Mouse (Mus musculus): ENCODE measurements around the gene Atad1.
"Not testable (repeated sequence)": the region's sequence is repeated elsewhere in the genome, so short reads cannot be mapped to it uniquely, and the experiment has no call there.

Gene Atad1

DNA sequence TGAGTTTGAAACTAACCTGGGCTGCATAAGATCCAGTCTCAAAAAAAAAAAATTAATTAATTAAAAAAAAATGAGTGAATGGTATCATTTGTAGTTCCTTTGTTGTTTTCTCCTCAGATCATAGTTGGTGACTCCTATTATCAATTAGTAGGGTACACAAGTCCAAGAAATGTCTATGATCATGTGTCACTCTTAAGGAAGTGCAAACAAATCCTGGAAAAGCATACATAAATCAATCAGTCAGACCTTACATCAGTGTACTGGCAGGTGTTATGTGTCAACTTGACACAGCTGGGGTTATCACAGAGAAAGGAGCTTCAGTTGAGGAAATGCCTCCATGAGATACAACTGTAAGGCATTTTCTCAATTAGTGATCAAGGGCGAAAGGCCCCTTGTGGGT is 71.8 kb downstream of the Atad1 start:
- DNase-seq = not testable (repeated sequence)

- no peak for DNase-seq
Observed at GRCm38 (mm10) chr19:32665243-32665642, 74.3 kb downstream of the Atad1 start.

DNA sequence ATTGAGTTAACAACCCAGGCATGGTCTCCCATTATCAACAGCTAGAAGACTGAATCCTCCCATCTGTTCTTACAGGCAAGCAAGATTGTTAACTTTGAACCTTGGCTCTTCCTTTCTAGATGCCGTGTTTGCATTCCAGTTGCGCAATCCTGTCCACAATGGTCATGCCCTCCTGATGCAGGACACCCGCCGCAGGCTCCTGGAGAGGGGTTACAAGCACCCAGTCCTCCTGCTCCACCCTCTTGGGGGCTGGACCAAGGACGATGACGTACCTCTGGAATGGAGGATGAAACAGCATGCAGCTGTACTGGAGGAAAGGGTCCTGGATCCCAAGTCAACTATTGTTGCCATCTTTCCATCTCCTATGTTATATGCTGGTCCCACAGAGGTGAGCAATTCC is 76.7 kb downstream of the Atad1 start:
- no peak for DNase-seq

- DNase-seq = no peak
Observed at GRCm38 (mm10) chr19:32659346-32659745, 80.2 kb downstream of the Atad1 start.

DNA sequence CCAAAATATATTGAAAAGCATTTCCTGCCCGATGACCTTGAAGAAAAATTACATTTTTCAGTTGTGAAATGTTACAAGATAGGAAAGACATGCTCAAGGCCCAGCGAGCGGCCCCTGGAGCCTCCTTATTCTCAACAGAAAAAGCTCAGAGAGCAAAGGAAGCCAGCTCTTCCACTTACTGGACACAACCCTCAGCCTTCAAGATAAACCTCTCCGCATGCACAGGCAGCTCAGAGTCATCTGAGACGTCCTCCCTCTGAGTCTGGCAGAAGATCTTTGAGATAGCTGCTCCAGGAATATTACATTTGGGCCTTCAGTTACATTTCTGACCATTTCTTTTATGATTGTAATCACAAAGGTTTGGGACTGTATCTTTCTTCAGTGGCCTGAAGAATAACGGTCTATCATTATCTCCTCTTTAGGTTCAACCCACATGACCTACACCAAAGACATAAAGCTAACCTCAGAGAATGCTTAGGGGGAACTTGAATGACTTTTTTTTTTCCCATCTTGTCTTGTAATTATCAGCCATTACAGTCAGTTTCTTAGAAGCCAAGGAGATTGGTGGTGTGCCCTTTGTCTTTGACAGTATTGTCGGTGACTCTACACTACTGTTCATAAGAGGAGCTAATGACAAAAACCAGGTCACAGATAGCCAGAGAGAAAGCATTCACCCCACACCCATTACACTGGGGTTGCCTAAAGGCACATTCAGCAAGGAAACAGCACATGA is 85.8 kb downstream of the Atad1 start:
- DNase-seq = no peak

DNA sequence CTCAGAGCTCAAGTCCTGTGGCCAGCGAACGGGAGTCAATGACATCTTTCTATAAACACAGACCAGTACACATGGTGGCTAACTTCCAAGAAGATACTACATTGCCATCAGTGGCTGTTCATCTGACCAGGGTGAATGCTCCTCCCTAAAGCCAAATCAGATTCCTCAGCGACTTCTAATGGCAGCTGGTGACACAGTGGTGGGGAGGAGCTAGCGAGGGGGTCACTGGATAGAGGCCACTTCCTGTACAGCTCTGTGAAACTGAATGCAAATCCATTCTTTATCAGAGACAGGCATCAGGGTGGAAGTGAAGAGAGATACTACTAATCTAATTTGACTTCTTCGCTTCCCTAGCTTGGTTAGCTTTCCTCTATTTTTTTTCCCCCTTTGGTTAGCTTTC is 86.5 kb downstream of the Atad1 start:
- DNase-seq = no peak

- DNase-seq = no peak
Observed at GRCm38 (mm10) chr19:32651046-32651445, 88.5 kb downstream of the Atad1 start.

GRCm38 (mm10) chr19:32648019-32648571 is 91.5 kb downstream of the Atad1 start:
- no peak for DNase-seq

- no peak for DNase-seq
Observed at GRCm38 (mm10) chr19:32646382-32646781, 93.2 kb downstream of the Atad1 start.

- no peak for DNase-seq
Observed at GRCm38 (mm10) chr19:32645939-32646338, 93.6 kb downstream of the Atad1 start.

- no peak for DNase-seq
Observed at GRCm38 (mm10) chr19:32643642-32644041, 95.9 kb downstream of the Atad1 start.

DNA sequence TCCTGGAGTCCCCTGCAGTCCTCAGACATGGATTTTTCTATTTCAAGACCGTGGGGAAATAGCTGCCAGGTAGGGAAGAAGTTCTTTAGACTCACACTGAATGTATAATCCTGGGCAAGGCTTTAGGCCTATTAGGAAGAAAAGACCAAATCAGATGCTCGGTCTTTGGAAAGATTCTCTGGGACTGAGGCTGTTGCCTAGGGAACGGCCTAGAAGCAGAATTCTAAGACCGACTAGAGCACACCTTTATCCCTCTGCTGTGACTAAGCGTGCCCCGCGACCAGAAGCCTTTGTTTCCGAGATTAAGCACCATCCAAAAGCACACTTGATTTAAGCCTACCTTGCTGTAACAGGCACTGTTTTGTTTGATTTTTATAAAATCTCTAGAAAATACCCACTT is 97.6 kb downstream of the Atad1 start:
- no peak for DNase-seq

DNA sequence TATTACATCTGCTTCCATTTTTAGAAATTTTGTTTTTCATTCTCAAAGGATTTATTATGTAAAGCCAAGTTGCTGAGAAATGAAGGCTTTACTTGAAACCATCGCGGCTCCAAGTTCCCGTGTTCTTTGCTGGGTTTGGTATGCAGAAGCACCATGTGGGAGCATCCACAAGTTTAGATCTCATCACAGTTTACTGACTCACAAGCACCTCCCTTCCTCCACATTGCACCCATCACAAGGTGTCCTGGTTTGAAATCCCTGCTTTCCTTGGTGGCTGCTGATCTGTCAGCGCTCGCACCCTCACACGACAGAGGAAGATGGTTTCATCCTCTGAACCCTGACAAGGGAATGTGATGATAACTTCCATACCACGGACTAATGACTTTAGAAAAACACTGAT is 98.1 kb downstream of the Atad1 start:
- DNase-seq = no peak

- DNase-seq = no peak
Observed at GRCm38 (mm10) chr19:32638276-32638903, 101.2 kb downstream of the Atad1 start.

GRCm38 (mm10) chr19:32637357-32638275 is 102.0 kb downstream of the Atad1 start:
- DNase-seq = no peak

- no peak for DNase-seq
Observed at GRCm38 (mm10) chr19:32634916-32635315, 104.7 kb downstream of the Atad1 start.

DNA sequence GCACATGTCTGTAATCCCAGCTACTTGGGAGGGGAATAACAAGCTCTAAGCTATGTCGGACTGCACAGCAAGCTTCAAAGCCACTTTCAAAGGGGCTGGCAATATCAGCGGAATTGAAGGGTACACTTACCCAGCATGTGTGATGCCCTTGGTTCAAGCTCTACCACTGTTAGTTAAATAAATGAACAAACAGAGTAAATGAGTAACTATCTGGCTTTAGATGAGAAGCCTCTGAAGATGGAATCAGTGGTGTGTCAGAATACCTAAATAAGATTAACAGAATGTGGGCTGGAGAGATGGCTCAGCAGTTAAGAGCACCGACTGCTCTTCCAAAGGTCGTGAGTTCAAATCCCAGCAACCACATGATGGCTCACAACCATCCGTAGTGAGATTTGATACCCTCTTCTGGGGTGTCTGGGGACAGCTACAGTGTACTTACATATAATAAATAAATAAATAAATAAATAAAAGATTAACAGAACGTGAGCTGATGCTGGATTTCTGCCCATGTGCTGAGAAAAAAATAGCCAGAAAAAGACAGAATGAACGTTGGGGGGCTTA is 110.9 kb downstream of the Atad1 start:
- DNase-seq = no peak

DNA sequence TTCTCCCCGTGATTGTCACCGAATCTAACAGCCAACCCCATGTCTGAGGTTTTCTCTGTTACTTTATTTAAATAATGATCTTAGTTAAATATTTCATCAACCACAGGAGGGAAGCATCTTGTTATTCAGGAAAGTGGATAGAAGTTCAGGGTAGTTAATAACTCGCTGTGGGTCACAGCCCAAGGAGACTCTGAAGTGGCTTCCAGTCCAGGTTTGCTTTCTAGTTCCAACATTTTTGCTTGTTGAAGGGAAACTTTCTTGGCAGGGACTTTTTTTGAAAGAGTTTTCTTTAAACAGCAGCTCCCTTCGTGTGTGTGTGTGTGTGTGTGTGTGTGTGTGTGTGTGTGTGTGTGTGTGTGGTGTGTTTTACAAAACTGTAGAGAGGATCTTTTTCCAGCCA is 112.0 kb downstream of the Atad1 start:
- no peak for DNase-seq

- DNase-seq = no peak
Observed at GRCm38 (mm10) chr19:32626768-32627331, 112.7 kb downstream of the Atad1 start.

DNA sequence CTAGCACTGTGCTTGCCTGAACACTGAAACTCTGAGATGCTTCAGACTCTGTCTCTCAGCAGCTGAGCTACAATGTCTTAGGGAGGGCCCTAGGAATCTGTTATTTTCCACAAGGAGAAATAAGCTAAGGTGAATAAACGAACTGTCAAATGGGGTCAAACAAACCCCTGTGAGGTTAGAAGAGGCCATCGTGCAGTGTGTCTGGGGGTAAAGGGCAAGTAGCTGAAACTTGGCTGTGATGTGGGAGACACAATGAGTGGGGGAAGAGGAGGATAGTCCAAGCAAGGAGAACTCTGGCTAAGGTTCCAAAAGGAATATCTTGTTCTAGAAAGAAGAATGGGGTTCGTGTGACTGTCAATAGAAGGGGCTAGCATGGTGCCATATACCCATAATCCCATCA is 117.4 kb downstream of the Atad1 start:
- no peak for DNase-seq

All from right cerebral cortex, postnatal 14 days (tissue).